Mouse (Mus musculus) midbrain, embryonic 13.5 days (tissue): Measurements from ENCODE around the gene Wdr74. TPM values are rescaled to one million over a fixed set of nuclear protein-coding genes. Genes with fewer than 3 reads are reported as not detected.

Experiments
- ATAC-seq: fragments of 200-750 bp; cut with Nextera tagmentation; 2 replicates; pipeline ENCODE4 v1.8.0; 2017; ENCODE audit warnings: mild to moderate bottlenecking, moderate TSS enrichment, moderate library complexity
- H3K27ac ChIP-seq: fragments of 300-500 bp; sonication (generic); 2 replicates; pipeline ENCODE4 v1.5.1; 2015; ENCODE audit warnings: inconsistent platforms, mild to moderate bottlenecking, moderate library complexity
- H3K27me3 ChIP-seq: fragments of 300-500 bp; sonication (generic); 2 replicates; pipeline ENCODE4 v1.6.1; 2015; ENCODE audit warnings: mild to moderate bottlenecking, inconsistent platforms
- H3K36me3 ChIP-seq: fragments of 300-500 bp; sonication (generic); 2 replicates; pipeline ENCODE4 v1.6.1; 2015; ENCODE audit warnings: mild to moderate bottlenecking, inconsistent platforms
- H3K4me1 ChIP-seq: fragments of 300-500 bp; sonication (generic); replicated peaks from 2 replicates; pipeline ENCODE4 v1.6.1; 2015; ENCODE audit warnings: inconsistent platforms
- H3K4me2 ChIP-seq: fragments of 300-500 bp; sonication (generic); replicated peaks from 2 replicates; pipeline ENCODE4 v1.6.1; 2015; ENCODE audit warnings: moderate library complexity, mild to moderate bottlenecking, inconsistent platforms
- H3K4me3 ChIP-seq: fragments of 300-500 bp; sonication (generic); replicated peaks from 2 replicates; pipeline ENCODE4 v1.5.1; 2015; ENCODE audit warnings: mild to moderate bottlenecking, inconsistent platforms
- H3K9ac ChIP-seq: fragments of 300-500 bp; sonication (generic); replicated peaks from 2 replicates; pipeline ENCODE4 v1.6.1; 2015; ENCODE audit warnings: mild to moderate bottlenecking, inconsistent platforms
- H3K9me3 ChIP-seq: fragments of 300-500 bp; sonication (generic); 2 replicates; pipeline ENCODE4 v1.6.1; 2016; ENCODE audit warnings: mild to moderate bottlenecking, inconsistent platforms
- WGBS: fragments of 180-500 bp; shearing (Covaris S2); methylation state at CpG from one replicate; pipeline ENCODE4 v1.1.7; 2015; 5-methylcytosine and 5-hydroxymethylcytosine counted together
- polyA plus RNA-seq: library from polyadenylated mRNA; unstranded; fragments of >200 nt; fragmentation: Nextera tagmentation; extraction: Ambion mirVana; gene quantifications from 2 replicates; pipeline ENCODE4 v1.2.1, GENCODE M21; 2015

Wdr74 gene
- polyA plus RNA-seq, result 89.1 and 93.4 TPM in 2 replicates

GRCm38 (mm10) chr19:8735389-8736159 lies at the start of gene Wdr74:
Gene Wdr74, plus strand, starts transcription at chr19:8735827.
- peak within 1 kb of the TSS; percentile 83 for H3K9ac ChIP-seq
- peak within 1 kb of the TSS; percentile 87 for H3K4me3 ChIP-seq
- ATAC-seq, result peak; percentile 95
- 0 out of 2 replicates have a peak, but pooled peaks cover 3% of the 10 kb centered on the region for H3K27me3 ChIP-seq
- H3K36me3 ChIP-seq, result peaks cover 28% of the 10 kb centered on the region
- H3K4me1 ChIP-seq, result peaks cover 22% of the 10 kb centered on the region
- H3K27ac ChIP-seq, result peak within 1 kb of the TSS; percentile 77
- H3K4me2 ChIP-seq, result peak within 1 kb of the TSS; percentile 78
- H3K9me3 ChIP-seq, result no peaks in the 10 kb centered on the region
- WGBS, result under 1% methylated on average over 32 of the region's 32 CpGs

DNA sequence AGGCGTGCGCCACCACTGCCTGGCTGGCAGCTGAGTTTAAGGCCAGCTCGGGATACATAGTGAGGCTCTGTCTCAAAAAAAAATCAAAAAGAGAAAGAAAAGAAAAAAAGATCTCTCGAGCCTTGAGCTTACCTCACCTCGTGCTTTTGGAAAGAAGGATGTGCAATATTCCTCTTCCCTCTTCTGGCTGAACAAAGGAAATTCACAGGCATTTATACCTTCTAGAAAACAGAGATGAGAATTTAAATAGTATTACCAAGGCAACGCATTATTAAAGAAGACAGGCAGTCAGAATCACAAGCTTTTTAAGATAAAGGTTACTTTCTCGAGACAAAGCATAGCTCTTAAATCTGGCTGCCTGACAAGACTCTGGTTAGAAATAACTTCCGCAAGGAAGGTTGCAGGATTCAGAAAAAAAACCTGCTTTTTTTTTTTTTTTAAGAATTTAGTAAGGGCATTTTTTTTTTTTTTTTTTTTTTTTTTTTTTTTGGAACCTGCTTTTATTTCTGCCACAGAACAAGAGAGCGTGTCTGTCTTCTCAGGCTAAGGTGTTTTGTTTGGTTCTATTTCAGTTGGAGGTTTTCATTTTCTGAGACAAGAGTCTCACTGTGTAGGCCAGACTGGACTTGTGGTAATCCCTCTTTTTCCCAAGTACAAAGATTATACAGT lies 43.6 kb upstream of the Wdr74 start:
- no peak overlapping the region for H3K4me2 ChIP-seq
- H3K4me1 ChIP-seq, result no peaks in the 10 kb centered on the region
- H3K27ac ChIP-seq, result 0 out of 2 replicates have a peak overlapping the region, but pooled peaks have one; percentile 30
- no peaks in the 10 kb centered on the region for H3K36me3 ChIP-seq
- no peaks in the 10 kb centered on the region for H3K9me3 ChIP-seq
- H3K9ac ChIP-seq, result no peak overlapping the region
- no peak overlapping the region for H3K4me3 ChIP-seq
- H3K27me3 ChIP-seq, result no peaks in the 10 kb centered on the region
- ATAC-seq, result no peak
- 34% methylated on average over 9 of the region's 9 CpGs for WGBS

DNA sequence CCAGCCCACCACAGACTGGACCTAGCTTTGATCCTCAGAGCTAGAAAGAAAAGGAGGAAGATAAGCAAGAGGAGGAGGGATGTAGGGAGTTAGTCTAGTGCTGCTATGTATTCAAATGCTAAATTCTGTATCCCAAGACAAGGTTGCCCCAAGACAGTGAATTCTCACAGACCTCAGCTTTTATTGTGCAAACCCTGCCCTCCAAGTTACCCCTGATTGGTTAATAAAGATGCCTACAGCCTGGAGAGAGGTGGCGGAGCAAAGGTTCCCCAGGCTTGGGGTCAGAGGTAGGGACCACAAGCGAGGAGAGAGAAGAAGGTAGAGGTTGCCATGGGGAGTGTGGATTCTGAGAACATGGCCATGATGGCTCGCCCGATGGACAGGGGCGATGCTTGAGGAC lies 42.9 kb upstream of the Wdr74 start:
- ATAC-seq, result no peak
- H3K27me3 ChIP-seq, result no peaks in the 10 kb centered on the region
- 71% methylated on average over 5 of the region's 5 CpGs for WGBS
- H3K9ac ChIP-seq, result no peak overlapping the region
- no peaks in the 10 kb centered on the region for H3K9me3 ChIP-seq
- H3K4me1 ChIP-seq, result no peaks in the 10 kb centered on the region
- no peaks in the 10 kb centered on the region for H3K36me3 ChIP-seq
- no peak overlapping the region for H3K4me2 ChIP-seq
- H3K27ac ChIP-seq, result no peak overlapping the region; the same call in 1 of the 2 replicates
- H3K4me3 ChIP-seq, result no peak overlapping the region

DNA sequence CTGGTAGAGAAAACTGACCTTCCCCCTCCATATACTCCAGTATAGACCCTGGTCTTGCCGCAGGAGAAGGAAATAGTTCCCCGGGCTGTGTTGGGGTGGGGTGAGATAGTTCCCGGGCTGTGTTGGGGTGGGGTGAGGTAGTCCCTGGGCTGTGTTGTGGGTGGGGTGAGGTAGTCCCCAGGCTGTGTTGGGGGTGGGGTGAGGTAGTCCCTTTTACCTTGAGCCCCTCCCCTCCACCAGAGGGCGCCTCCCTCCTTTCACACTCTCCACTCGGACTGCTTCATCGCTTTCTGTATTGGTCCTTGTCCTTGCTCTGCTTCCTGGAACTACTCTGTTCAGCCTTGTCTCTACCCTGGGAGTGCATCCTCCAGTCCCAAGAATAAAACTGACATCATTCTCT lies 40.3 kb upstream of the Wdr74 start:
- WGBS, result 66% methylated on average over 6 of the region's 6 CpGs
- H3K4me3 ChIP-seq, result no peak overlapping the region
- no peaks in the 10 kb centered on the region for H3K36me3 ChIP-seq
- no peaks in the 10 kb centered on the region for H3K9me3 ChIP-seq
- H3K27me3 ChIP-seq, result no peaks in the 10 kb centered on the region
- H3K4me2 ChIP-seq, result no peak overlapping the region
- H3K27ac ChIP-seq, result no peak overlapping the region
- H3K4me1 ChIP-seq, result no peaks in the 10 kb centered on the region
- ATAC-seq, result peak; percentile 63; the same call in 1 of the 2 replicates
- H3K9ac ChIP-seq, result no peak overlapping the region

- no peak overlapping the region for H3K27ac ChIP-seq
- no peaks in the 10 kb centered on the region for H3K27me3 ChIP-seq
- H3K9ac ChIP-seq, result no peak overlapping the region
- ATAC-seq, result no peak
- H3K4me1 ChIP-seq, result no peaks in the 10 kb centered on the region
- H3K4me2 ChIP-seq, result no peak overlapping the region
- no peaks in the 10 kb centered on the region for H3K9me3 ChIP-seq
- no peaks in the 10 kb centered on the region for H3K36me3 ChIP-seq
- 85% methylated on average over 9 of the region's 9 CpGs for WGBS
- H3K4me3 ChIP-seq, result no peak overlapping the region
Observed at GRCm38 (mm10) chr19:8699652-8700051, 36.0 kb upstream of the Wdr74 start.

GRCm38 (mm10) chr19:8702458-8702857 lies 33.2 kb upstream of the Wdr74 start:
- ATAC-seq, result no peak
- Histone ChIP-seq H3K9me3 (no peaks in the 10 kb centered on the region), H3K27ac (no peak overlapping the region), H3K27me3 (no peaks in the 10 kb centered on the region), H3K36me3 (peaks cover 9% of the 10 kb centered on the region), H3K4me1 (no peaks in the 10 kb centered on the region), H3K4me2 (no peak overlapping the region), H3K4me3 (no peak overlapping the region), H3K9ac (no peak overlapping the region)
- 65% methylated on average over 3 of the region's 3 CpGs for WGBS

GRCm38 (mm10) chr19:8703571-8703970 lies 32.1 kb upstream of the Wdr74 start:
- Histone ChIP-seq H3K4me3 (no peak overlapping the region), H3K36me3 (peaks cover 20% of the 10 kb centered on the region), H3K27ac (no peak overlapping the region), H3K9ac (no peak overlapping the region), H3K27me3 (no peaks in the 10 kb centered on the region), H3K4me2 (no peak overlapping the region), H3K4me1 (no peaks in the 10 kb centered on the region), H3K9me3 (no peaks in the 10 kb centered on the region)
- WGBS, result 47% methylated on average over 3 of the region's 4 CpGs
- no peak for ATAC-seq

DNA sequence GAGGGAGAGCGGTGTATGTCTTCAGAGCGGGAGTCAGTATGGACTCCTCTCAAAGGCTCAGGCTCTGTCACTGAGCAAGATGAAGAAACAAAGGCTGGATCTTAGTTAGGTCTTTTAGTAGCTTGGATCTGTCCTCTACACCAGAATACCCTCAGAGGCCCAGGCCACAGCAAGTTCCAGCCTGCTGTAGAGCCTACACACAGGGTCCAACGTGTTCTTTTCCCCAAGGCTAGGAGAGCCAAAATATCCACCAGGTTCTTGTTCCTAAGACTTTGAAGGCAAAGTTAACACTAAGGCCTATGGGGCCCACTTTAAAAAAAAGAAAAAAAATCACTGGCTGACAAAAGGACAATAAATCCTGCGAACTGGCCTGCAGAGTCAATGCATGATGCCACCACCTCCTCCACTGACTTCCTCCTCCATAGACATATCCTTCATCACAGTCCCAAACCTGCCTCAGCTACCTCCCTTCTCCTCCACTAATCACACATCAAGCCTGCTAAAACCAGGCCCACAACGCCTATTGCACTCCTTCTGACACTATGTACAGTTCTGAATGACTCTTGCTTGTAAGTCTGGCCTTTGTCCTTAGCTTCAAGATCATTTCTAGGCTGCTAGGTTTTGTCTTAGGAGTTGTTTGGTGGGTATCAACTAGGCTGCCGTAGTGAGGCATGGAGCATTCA lies 30.5 kb upstream of the Wdr74 start:
- no peak overlapping the region for H3K27ac ChIP-seq
- 75% methylated on average over 6 of the region's 6 CpGs for WGBS
- no peak overlapping the region for H3K9ac ChIP-seq
- no peak overlapping the region for H3K4me3 ChIP-seq
- peaks cover 2% of the 10 kb centered on the region; the same call in 1 of the 2 replicates for H3K4me1 ChIP-seq
- H3K4me2 ChIP-seq, result no peak overlapping the region
- H3K36me3 ChIP-seq, result peaks cover 36% of the 10 kb centered on the region
- ATAC-seq, result no peak
- no peaks in the 10 kb centered on the region for H3K27me3 ChIP-seq
- no peaks in the 10 kb centered on the region for H3K9me3 ChIP-seq

DNA sequence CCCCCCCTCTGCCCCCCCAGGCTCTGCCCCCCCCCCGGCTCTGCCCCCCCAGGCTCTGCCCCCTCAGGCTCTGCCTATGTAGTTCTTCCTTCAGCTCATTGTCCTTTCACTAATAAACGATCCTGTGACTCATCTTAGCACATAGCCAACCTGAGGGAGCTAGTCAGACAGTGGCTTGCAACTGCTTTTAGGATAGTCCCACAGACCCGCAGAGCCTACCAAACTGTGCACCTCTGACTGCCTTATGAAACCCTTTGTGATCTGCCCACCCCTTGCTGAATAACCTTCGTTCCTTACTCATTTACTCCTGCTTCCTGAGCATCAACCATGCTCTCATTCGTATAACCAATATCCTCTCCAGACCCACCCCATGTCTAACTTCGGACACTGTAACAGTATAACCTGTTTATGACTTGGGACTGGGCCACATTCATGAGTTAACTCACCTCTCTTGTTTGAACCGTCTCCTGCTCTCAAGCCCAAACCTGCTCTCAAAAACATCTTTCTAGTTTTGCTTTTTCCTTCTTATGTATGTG lies 29.4 kb upstream of the Wdr74 start:
- H3K9me3 ChIP-seq, result no peaks in the 10 kb centered on the region
- H3K4me3 ChIP-seq, result no peak overlapping the region
- H3K36me3 ChIP-seq, result peaks cover 46% of the 10 kb centered on the region
- no peak overlapping the region for H3K9ac ChIP-seq
- peaks cover 12% of the 10 kb centered on the region for H3K4me1 ChIP-seq
- 0 out of 2 replicates have a peak, but pooled peaks have one; percentile 9 for ATAC-seq
- no peak overlapping the region for H3K27ac ChIP-seq
- no peaks in the 10 kb centered on the region for H3K27me3 ChIP-seq
- no peak overlapping the region for H3K4me2 ChIP-seq
- 84% methylated on average over 7 of the region's 7 CpGs for WGBS

GRCm38 (mm10) chr19:8706930-8707329 lies 28.7 kb upstream of the Wdr74 start:
- Histone ChIP-seq H3K36me3 (peaks cover 51% of the 10 kb centered on the region), H3K27ac (no peak overlapping the region), H3K27me3 (no peaks in the 10 kb centered on the region), H3K4me3 (no peak overlapping the region), H3K9ac (no peak overlapping the region), H3K4me2 (no peak overlapping the region), H3K9me3 (no peaks in the 10 kb centered on the region), H3K4me1 (peaks cover 19% of the 10 kb centered on the region)
- ATAC-seq, result no peak
- 95% methylated on average over 7 of the region's 7 CpGs for WGBS

DNA sequence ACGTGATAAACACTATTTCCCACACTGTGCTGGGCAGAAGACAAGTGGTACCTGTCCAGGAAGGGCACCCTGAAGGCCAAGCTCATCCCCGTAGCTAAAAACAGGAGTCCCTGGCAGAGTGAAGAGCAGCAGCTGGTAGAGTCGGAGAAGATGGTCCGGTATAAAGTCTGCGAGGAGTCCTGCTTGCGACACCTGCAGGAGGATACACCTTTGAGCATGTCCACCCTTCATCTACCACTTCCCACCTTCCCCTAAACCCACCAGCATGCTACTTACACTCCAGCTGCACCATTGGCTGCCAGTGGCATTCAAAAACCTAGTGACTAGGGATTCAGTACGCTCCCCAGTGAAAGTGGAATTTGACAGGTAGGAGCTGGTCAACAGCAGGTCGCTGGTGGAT lies 26.7 kb upstream of the Wdr74 start:
- no peaks in the 10 kb centered on the region for H3K9me3 ChIP-seq
- peaks cover 29% of the 10 kb centered on the region for H3K4me1 ChIP-seq
- peaks cover 51% of the 10 kb centered on the region for H3K36me3 ChIP-seq
- WGBS, result 94% methylated on average over 8 of the region's 8 CpGs
- H3K27me3 ChIP-seq, result no peaks in the 10 kb centered on the region
- H3K4me2 ChIP-seq, result no peak overlapping the region
- no peak overlapping the region for H3K9ac ChIP-seq
- no peak overlapping the region for H3K4me3 ChIP-seq
- no peak for ATAC-seq
- H3K27ac ChIP-seq, result no peak overlapping the region

DNA sequence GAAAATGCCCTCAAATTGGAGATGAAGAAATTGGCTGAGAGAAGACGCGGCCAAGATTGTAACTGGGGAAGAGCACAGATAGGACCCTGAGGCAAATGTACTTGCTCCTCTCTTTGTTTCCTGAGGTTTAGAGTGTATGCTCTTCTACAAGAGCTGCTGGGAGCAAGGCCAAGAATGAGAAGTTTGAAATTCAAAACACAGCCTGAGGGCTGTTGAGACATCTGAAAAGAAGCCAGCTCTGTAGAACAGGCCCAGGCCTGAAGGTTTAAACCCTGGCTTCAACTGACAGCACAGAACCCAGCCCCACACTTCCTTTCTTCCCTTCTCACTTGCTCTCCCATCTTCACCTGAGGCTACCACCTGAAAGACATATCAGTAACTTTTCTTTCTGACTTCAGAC lies 25.6 kb upstream of the Wdr74 start:
- no peaks in the 10 kb centered on the region for H3K9me3 ChIP-seq

More for the DNA sequence above, 25.6 kb upstream of the Wdr74 start:
- H3K36me3 ChIP-seq, result peaks cover 51% of the 10 kb centered on the region
- no peak for ATAC-seq
- H3K4me1 ChIP-seq, result peaks cover 33% of the 10 kb centered on the region
- no peak overlapping the region for H3K4me3 ChIP-seq
- WGBS, result 88% methylated on average over 2 of the region's 2 CpGs
- no peaks in the 10 kb centered on the region for H3K27me3 ChIP-seq
- H3K27ac ChIP-seq, result no peak overlapping the region
- no peak overlapping the region for H3K9ac ChIP-seq
- no peak overlapping the region for H3K4me2 ChIP-seq
